Mouse (Mus musculus): ENCODE results near the gene Tnip1. TPM values are rescaled to one million over a fixed set of nuclear protein-coding genes. Genes with fewer than 3 reads are reported as not detected.
"Not testable (repeated sequence)": the region's sequence is repeated elsewhere in the genome, so short reads cannot be mapped to it uniquely, and the experiment has no call there.

Tnip1 gene
- polyA plus RNA-seq, 1 experiment from 2014 or later = 18.0 TPM

DNA sequence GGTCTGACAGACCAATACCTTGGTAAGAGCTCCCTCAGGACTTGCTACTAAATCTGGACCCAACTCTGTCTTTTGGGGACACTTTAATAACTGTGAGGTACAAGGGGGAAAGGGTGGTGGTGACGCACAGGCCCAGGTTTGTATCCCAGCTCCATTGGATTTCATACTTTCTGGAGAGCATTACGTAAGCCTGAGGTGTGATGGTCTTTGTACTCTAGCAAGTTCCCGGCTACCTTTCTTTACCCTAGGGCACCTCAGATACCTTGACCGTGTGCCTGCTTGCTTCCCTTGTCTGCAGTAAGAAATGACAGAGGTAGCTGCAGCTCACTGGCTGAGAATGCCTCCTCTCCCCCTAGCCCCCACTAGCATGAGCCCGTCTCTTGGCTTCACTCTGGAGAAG, 55.5 kb downstream of the Tnip1 start:
- H3K4me3 ChIP-seq (replicated peaks) = no peak overlapping the region
- no peak overlapping the region for H3K9ac ChIP-seq (replicated peaks)
- no peak overlapping the region for H3K4me2 ChIP-seq
- no peak for ATAC-seq (ENCODE audit: insufficient number of reproducible peaks, insufficient read depth, low FRiP score, low TSS enrichment, low read depth)
- WGBS = 83% methylated on average over 5 of the region's 5 CpGs
- no peaks in the 10 kb centered on the region for H3K9me3 ChIP-seq
- H3K27me3 ChIP-seq = peaks cover 10% of the 10 kb centered on the region
- H3K4me1 ChIP-seq (replicated peaks) = peaks cover 9% of the 10 kb centered on the region; the same call in 1 of the 2 replicates
- no peak overlapping the region for H3K27ac ChIP-seq
- H3K36me3 ChIP-seq = peaks cover 35% of the 10 kb centered on the region

GRCm38 (mm10) chr11:54906466-54906865, 56.3 kb downstream of the Tnip1 start:
- no peak for ATAC-seq (ENCODE audit: insufficient number of reproducible peaks, insufficient read depth, low FRiP score, low TSS enrichment, low read depth)
- H3K36me3 ChIP-seq = peaks cover 29% of the 10 kb centered on the region
- WGBS = 78% methylated on average over 4 of the region's 4 CpGs
- peaks cover 9% of the 10 kb centered on the region; the same call in 1 of the 2 replicates for H3K4me1 ChIP-seq (replicated peaks)
- H3K27ac ChIP-seq = no peak overlapping the region
- peaks cover 10% of the 10 kb centered on the region for H3K27me3 ChIP-seq
- no peak overlapping the region for H3K9ac ChIP-seq (replicated peaks)
- H3K4me2 ChIP-seq = no peak overlapping the region
- H3K9me3 ChIP-seq = no peaks in the 10 kb centered on the region
- H3K4me3 ChIP-seq (replicated peaks) = no peak overlapping the region

DNA sequence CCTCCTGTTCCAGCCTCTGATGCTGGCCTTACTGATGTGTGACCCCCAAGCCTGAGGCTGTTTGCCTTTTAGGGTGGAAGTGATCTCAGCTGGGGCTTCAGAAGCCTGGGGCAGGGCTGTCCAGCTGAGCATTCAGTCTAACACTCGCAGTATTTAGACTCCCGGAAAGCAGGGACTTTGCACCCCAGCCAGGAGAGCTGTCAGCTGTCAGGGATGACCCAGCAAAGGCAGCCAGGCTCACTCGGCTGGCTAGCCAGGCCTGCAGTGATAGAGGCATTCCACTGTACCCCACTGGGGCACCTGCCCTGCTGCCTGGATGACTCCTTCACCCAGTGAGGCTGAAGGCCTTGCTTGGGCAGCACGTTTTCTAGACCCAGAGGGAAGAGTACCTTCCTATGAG, 56.8 kb downstream of the Tnip1 start:
- no peak overlapping the region for H3K4me3 ChIP-seq (replicated peaks)
- WGBS = 73% methylated on average over 4 of the region's 4 CpGs
- no peak for ATAC-seq (ENCODE audit: insufficient number of reproducible peaks, insufficient read depth, low FRiP score, low TSS enrichment, low read depth)
- no peaks in the 10 kb centered on the region for H3K9me3 ChIP-seq
- H3K4me2 ChIP-seq = no peak overlapping the region
- H3K36me3 ChIP-seq = peaks cover 23% of the 10 kb centered on the region
- no peak overlapping the region for H3K9ac ChIP-seq (replicated peaks)
- H3K27me3 ChIP-seq = peaks cover 10% of the 10 kb centered on the region
- peaks cover 9% of the 10 kb centered on the region; the same call in 1 of the 2 replicates for H3K4me1 ChIP-seq (replicated peaks)
- H3K27ac ChIP-seq = no peak overlapping the region

DNA sequence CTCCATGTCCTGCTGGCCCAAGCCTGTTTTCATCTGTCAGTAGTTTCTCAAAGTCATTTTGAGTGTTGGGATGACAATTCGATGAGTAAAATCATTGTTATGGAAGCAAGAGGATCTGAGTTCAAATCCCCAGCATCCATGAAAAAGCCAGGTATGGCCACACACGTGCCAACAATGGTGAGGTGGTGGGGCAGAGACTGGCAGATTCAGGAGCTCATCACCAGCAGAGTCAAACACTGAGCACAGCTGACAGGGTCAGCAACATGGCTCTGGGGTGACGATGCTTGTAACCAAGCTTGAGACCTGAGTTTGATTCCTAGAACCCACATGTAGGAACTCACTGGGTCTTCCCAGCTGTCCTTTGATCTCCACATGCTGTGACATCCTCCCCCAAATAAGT, 57.6 kb downstream of the Tnip1 start:
- peaks cover 15% of the 10 kb centered on the region for H3K36me3 ChIP-seq
- H3K27me3 ChIP-seq = peaks cover 10% of the 10 kb centered on the region
- no peak overlapping the region for H3K4me2 ChIP-seq
- no peak overlapping the region for H3K27ac ChIP-seq
- peaks cover 9% of the 10 kb centered on the region; the same call in 1 of the 2 replicates for H3K4me1 ChIP-seq (replicated peaks)
- ATAC-seq (ENCODE audit: insufficient number of reproducible peaks, insufficient read depth, low FRiP score, low TSS enrichment, low read depth) = no peak
- no peak overlapping the region for H3K9ac ChIP-seq (replicated peaks)
- H3K4me3 ChIP-seq (replicated peaks) = no peak overlapping the region
- WGBS = 90% methylated on average over 3 of the region's 3 CpGs
- H3K9me3 ChIP-seq = no peaks in the 10 kb centered on the region

- Histone ChIP-seq H3K36me3 (peaks cover 5% of the 10 kb centered on the region), H3K9me3 (no peaks in the 10 kb centered on the region), H3K9ac (replicated peaks) (no peak overlapping the region), H3K27me3 (peaks cover 16% of the 10 kb centered on the region), H3K27ac (no peak overlapping the region), H3K4me3 (replicated peaks) (no peak overlapping the region), H3K4me1 (replicated peaks) (peaks cover 9% of the 10 kb centered on the region; the same call in 1 of the 2 replicates), H3K4me2 (no peak overlapping the region)
- ATAC-seq (ENCODE audit: insufficient number of reproducible peaks, insufficient read depth, low FRiP score, low TSS enrichment, low read depth) = no peak
- 50% methylated on average over 4 of the region's 4 CpGs for WGBS
Measured at GRCm38 (mm10) chr11:54903940-54904706, 58.6 kb downstream of the Tnip1 start.

DNA sequence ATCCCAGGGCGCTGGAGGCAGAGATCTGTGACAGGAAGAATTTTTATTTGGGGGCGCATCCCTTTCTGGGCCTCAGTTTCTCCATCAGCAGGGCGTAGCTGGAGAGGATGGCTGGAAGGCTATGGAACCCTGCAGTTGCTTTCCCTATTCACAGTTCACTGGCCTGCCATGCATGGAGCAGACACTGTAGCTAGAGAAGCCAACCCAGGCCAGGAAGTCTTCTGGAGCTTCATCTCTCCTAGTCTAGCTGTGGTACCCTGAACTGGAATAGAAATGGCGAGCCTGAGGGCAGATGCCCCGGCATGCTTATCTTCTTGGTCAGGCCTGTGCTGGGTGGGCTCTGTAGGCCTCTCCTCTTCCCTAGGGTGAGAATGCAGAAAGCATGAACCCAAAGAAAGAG, 59.4 kb downstream of the Tnip1 start:
- peaks cover 16% of the 10 kb centered on the region for H3K27me3 ChIP-seq
- peak overlapping the region; percentile 46 for H3K4me3 ChIP-seq (replicated peaks)
- H3K9me3 ChIP-seq = no peaks in the 10 kb centered on the region
- H3K27ac ChIP-seq = no peak overlapping the region
- no peak for ATAC-seq (ENCODE audit: insufficient number of reproducible peaks, insufficient read depth, low FRiP score, low TSS enrichment, low read depth)
- peaks cover 3% of the 10 kb centered on the region; the same call in 1 of the 2 replicates for H3K36me3 ChIP-seq
- H3K4me1 ChIP-seq (replicated peaks) = peaks cover 9% of the 10 kb centered on the region; the same call in 1 of the 2 replicates
- peak overlapping the region; percentile 81 for H3K4me2 ChIP-seq
- WGBS = 72% methylated on average over 5 of the region's 5 CpGs
- no peak overlapping the region; the same call in 1 of the 2 replicates for H3K9ac ChIP-seq (replicated peaks)

DNA sequence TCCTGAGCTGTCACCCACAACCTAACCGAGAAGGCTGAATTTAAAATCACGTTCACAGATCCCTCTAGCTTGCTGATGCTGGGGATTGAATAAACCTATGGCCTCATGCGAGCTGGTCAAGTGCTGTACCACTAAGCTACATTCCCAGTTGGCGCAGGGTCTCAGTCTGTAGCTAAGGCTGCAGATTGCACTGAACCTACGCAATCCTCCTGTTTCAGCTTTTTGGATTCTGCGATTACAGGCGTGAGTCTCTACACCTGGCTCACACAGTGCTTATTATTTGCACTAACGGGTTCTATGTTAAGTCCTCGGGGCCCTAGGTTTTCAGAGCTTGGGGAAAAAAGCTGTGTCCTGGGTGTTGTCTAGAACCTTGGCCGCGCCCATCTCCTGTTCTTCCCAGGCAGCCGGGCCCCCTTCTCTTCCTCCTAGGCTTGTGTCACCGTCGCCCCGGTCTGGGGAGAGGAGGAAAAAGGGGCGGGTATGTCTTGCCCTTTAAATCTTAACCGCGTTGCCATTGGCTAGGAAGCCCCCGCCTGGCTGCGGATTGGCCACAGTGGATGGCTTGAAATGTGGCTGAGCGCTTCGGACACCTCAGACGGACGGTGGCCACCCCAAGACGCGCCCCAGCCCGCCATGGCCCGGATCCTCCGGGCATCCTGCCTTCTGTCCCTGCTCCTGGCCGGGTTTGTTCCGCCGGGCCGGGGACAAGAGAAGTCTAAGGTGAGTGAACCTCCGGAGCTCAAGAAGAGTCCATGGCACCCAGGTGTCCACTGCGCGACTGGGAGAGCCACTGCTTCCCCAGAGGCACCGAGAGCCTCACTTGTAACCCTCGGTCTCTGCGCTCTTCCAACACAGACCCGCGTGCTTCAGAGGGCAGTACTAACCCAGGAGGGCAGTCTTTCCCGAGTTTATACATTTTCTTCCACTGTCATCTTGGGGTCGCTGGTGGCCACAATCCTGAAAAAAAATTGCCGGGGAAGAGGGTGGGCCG, 60.1 kb downstream of the Tnip1 start, which contains the start of gene Gpx3:
TSS of gene Gpx3 (plus strand) at position 121 of the 991 bp plus-strand sequence.
- Histone ChIP-seq H3K4me1 (replicated peaks) (peaks cover 9% of the 10 kb centered on the region; the same call in 1 of the 2 replicates), H3K4me2 (peak within 1 kb of the TSS; percentile 81), H3K4me3 (replicated peaks) (peak within 1 kb of the TSS; percentile 46), H3K27ac (no peak within 1 kb of the TSS), H3K9ac (replicated peaks) (peak within 1 kb of the TSS; percentile 55), H3K27me3 (peaks cover 16% of the 10 kb centered on the region), H3K36me3 (no peaks in the 10 kb centered on the region), H3K9me3 (no peaks in the 10 kb centered on the region)
- ATAC-seq (ENCODE audit: insufficient number of reproducible peaks, insufficient read depth, low FRiP score, low TSS enrichment, low read depth) = peak; percentile 80
- 17% methylated on average over 45 of the region's 45 CpGs for WGBS

GRCm38 (mm10) chr11:54899657-54900056, 63.1 kb downstream of the Tnip1 start:
- Histone ChIP-seq H3K4me3 (replicated peaks) (no peak overlapping the region), H3K9ac (replicated peaks) (no peak overlapping the region), H3K4me2 (no peak overlapping the region), H3K27me3 (peaks cover 18% of the 10 kb centered on the region), H3K4me1 (replicated peaks) (peaks cover 9% of the 10 kb centered on the region; the same call in 1 of the 2 replicates), H3K27ac (no peak overlapping the region), H3K36me3 (no peaks in the 10 kb centered on the region), H3K9me3 (no peaks in the 10 kb centered on the region)
- ATAC-seq (ENCODE audit: insufficient number of reproducible peaks, insufficient read depth, low FRiP score, low TSS enrichment, low read depth) = no peak
- WGBS = 74% methylated on average over 4 of the region's 4 CpGs

DNA sequence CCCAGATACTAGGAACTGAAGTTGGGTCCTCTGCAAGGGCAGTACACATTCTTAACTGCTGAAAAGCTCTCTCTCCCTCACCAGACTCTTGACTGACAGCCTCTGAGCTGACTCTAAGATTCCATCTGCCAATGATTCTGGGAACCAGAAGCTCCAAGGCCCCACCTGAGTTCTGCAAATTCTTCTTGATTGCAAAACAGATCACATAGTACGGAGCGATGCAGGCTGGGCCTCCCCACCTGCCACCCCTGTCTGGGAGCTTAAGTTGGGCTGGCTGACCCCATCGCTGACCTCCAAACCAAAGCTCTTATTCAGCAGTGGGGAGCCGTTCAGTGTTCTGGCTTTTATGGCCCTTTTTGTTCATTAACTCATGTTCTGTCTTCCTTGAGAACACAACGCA, 65.2 kb downstream of the Tnip1 start:
- Histone ChIP-seq H3K4me1 (replicated peaks) (0 out of 2 replicates have a peak, but pooled peaks cover 2% of the 10 kb centered on the region), H3K4me3 (replicated peaks) (no peak overlapping the region), H3K36me3 (no peaks in the 10 kb centered on the region), H3K4me2 (no peak overlapping the region), H3K9me3 (no peaks in the 10 kb centered on the region), H3K9ac (replicated peaks) (no peak overlapping the region), H3K27ac (no peak overlapping the region), H3K27me3 (peaks cover 21% of the 10 kb centered on the region)
- ATAC-seq (ENCODE audit: insufficient number of reproducible peaks, insufficient read depth, low FRiP score, low TSS enrichment, low read depth) = no peak
- WGBS = 46% methylated on average over 5 of the region's 5 CpGs

DNA sequence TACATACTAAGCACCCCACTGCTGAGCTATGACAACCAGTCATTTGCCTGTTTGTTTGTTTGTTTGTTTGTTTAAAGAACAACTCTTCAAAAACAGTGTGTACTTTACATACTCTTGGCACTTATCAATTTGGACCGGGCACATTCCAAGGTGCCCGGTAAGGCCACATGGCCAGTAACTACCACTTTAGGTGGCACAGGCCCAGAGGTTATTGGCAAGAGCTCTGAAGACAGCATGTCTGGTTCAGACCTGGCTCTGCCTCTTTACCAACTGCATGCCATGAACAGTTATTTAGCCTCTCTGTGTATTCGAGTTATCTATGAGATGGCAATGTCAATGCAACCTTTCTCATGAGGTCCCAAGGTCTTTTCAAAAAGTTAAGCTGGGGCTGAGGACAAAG, 66.1 kb downstream of the Tnip1 start:
- H3K9me3 ChIP-seq; H3K27ac ChIP-seq; ATAC-seq (ENCODE audit: insufficient number of reproducible peaks, insufficient read depth, low FRiP score, low TSS enrichment, low read depth); H3K4me1 ChIP-seq (replicated peaks); H3K36me3 ChIP-seq; H3K9ac ChIP-seq (replicated peaks); H3K4me2 ChIP-seq; H3K4me3 ChIP-seq (replicated peaks): not testable (repeated sequence)
- 86% methylated on average over 3 of the region's 3 CpGs for WGBS
- peaks cover 26% of the 10 kb centered on the region for H3K27me3 ChIP-seq

- ATAC-seq (ENCODE audit: insufficient number of reproducible peaks, insufficient read depth, low FRiP score, low TSS enrichment, low read depth) = no peak
- Histone ChIP-seq H3K9me3 (no peaks in the 10 kb centered on the region), H3K27me3 (peaks cover 27% of the 10 kb centered on the region), H3K4me3 (replicated peaks) (no peak overlapping the region), H3K4me1 (replicated peaks) (no peaks in the 10 kb centered on the region), H3K36me3 (no peaks in the 10 kb centered on the region), H3K27ac (no peak overlapping the region), H3K9ac (replicated peaks) (no peak overlapping the region), H3K4me2 (no peak overlapping the region)
- 42% methylated on average over 9 of the region's 9 CpGs for WGBS
Measured at GRCm38 (mm10) chr11:54894589-54894988, 68.1 kb downstream of the Tnip1 start.
